Mouse (Mus musculus): ENCODE data around the gene Hist1h2bn. TPM values are rescaled to one million over a fixed set of nuclear protein-coding genes. Genes with fewer than 3 reads are reported as not detected.

Hist1h2bn gene
- total RNA-seq, 2 experiments from 2014 or later: 34.2 to 84.3 TPM

DNA sequence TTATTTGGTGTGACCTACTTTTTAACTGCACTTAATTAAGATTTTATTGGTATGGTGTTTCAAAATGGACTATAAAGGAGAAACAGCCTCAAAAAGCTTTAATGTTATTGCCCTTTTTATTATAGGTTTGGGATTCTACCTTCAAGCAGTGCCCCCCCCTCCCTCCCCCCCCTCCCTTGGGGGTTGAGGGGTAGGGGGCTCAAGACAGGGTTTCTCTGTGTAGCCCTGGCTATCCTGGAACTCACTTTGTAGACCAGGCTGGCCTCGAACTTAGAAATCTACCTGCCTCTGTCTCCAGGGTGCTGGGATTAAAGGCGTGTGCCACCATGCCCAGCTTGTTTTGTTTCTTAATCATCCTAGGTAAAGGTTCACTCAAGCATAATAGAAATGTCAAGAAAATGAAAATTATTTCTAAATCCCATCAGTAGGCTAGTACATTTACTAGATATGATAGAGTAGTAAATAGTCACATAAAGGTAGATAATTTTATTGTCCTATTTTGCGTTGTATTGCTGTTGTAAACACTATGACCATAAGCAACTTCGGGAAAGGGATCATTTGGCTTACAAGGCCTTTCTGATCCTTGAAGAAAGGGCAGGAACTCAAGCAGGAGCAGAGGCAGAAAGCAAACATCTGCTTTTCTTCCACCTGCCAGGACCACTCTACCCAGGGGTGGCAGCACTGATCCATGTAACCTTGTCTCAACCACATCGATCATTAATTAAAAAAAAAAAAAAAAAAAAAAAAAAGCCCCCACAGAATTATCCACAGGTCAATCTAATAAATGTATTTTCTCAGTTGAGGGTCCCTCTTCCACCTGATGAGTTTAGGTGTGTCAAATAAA, 30.7 kb upstream of the Hist1h2bn start:
- intact Hi-C loops (cut with DNase I): no loop called here
- DNase-seq: no peak

- DNase-seq: no peak
- intact Hi-C loops (cut with DNase I): no loop called here
These were observed 25.9 kb upstream of the Hist1h2bn start for GRCm38 (mm10) chr13:21727948-21728572.

GRCm38 (mm10) chr13:21729544-21729943, 24.4 kb upstream of the Hist1h2bn start:
- intact Hi-C loops (cut with DNase I): no loop called here

DNA sequence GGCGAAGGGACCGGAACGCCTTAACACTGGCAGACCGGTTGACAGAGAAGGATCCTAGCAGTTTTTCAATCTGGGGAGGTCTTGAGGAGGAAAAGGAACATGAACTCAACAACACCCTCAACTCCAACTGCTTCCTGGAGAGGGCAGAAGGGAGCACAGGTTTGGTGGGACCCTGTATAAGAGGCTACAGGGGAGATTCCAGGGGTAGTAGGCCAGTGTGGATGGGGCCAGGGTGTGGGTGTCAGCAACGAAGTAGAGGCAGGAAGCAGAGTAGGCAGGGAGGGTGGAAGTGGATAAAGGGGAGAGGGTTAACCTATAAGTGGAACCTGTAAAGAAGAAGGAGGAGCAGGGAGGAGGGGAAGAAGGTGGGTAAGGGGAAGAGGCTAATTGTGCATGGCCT, 20.5 kb upstream of the Hist1h2bn start:
- intact Hi-C loops (cut with DNase I): loop anchor here (5.0 kb wide), 1 partner anchor 1889 kb away; the partner anchor contains the start of genes Hist1h1e and Hist1h2be

More at GRCm38 (mm10) chr13:21729544-21729943, 24.4 kb upstream of the Hist1h2bn start:
- no peak for DNase-seq

DNA sequence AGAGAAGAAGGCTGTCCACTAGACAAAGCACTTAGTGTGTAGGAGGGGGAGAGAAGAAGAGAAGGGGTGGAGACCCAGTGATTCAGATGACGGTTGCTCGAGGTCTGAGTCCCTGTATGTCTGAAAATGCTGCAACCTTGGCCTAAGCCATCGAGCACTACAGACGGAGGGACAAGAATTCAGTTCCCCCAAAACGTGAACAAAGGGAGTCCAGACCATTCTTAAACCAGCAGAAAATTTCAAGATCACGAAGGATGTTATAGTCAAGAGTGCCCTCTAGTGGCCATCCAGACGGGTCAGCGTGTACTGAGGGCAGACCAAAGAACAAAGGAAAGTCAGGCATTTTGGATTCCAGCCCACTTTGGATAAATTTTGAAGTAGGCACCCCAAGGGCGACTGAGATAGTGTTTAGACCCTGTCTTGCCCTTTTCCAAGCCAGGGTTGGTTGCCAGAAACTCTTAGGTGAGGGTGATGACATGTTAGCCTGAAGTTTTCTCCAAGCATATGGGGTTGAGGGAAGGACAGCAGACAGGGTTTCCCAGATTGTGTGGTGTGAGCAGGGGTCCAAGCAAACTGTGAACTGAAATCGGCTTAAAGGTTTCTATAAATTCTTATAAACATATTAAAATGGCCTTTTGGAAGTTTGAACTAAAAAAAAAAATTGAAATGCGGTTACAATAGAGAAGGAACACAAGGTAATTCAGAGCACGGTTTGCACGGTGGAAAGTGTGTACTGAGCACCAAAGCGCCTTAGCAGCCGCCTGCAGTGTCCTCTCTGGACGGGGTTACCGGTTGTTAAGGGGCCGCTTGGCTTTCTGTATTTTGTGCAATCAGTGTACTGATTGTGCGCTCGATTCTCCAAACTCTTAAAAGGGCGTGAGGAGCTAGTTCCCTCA, 19.7 kb upstream of the Hist1h2bn start:
- intact Hi-C loops (cut with DNase I): loop anchor here (1.0 to 5.0 kb wide), 3 partner anchors 16 to 1888 kb away; partner anchors contain the start of genes Hist1h1e, Hist1h2be and Hist1h4k
- peak; percentile 67 to 88 for DNase-seq

More for the DNA sequence above, 20.5 kb upstream of the Hist1h2bn start:
- no peak for DNase-seq

DNA sequence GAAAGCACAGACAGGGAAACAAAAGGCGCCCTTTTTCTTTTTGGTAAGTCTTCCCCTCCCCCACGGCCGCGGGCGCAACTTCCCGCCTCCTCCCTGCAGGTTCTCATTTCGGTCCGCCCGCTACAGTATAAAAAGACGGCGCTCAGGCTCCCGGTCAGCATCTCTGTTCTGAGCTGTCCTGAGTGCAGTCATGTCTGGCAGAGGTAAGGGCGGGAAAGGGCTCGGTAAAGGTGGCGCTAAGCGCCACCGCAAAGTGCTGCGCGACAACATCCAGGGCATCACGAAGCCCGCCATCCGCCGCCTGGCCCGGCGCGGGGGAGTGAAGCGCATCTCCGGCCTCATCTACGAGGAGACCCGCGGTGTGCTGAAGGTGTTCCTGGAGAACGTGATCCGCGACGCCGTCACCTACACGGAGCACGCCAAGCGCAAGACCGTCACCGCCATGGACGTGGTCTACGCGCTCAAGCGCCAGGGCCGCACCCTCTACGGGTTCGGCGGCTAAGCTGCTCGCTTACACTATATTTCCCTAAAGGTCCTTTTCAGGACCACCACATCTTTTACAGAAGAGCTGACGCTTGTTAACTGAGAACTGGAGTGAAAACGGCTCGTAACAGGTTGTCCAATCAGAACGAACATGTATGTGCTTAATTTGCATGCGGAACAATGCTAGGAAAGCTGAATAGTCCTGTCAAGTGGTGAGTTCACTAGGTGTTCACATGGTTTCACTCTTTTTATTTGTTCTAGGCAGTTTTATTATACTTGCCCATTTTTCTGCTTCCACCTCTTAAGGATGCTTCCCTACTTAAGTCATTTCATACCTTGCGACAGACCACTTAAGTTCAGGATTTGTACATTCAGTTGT, 18.8 kb upstream of the Hist1h2bn start, which contains the start of gene Hist1h4j:
Gene Hist1h4j (plus strand): TSS at position 159 of the 862 bp plus-strand sequence.
- intact Hi-C loops (cut with DNase I): loop anchor here (1.0 to 5.0 kb wide), 3 partner anchors 15 to 1887 kb away; partner anchors contain the start of genes Hist1h1e, Hist1h2be and Hist1h4k
- DNase-seq: peak; percentile 66 to 76

DNA sequence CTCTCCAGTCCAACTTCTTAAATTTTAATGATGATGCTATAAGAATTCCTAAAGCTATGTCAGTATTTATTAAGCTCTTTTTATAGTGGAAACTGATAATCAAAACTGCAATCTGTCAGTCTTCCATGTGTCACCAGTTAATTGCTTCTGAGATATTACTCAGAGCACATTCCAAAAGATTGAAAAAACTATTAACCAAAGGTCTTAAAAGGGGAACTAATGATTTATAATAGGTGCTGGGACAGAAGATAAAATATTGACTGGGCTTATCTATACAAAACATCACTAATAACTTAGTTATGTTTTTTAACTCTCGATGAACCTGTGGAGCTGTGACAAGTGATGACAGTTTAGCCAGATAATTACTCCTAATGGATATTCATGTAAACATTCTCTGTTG, 8.9 kb upstream of the Hist1h2bn start:
- DNase-seq: no peak
- intact Hi-C loops (cut with DNase I): no loop called here

DNA sequence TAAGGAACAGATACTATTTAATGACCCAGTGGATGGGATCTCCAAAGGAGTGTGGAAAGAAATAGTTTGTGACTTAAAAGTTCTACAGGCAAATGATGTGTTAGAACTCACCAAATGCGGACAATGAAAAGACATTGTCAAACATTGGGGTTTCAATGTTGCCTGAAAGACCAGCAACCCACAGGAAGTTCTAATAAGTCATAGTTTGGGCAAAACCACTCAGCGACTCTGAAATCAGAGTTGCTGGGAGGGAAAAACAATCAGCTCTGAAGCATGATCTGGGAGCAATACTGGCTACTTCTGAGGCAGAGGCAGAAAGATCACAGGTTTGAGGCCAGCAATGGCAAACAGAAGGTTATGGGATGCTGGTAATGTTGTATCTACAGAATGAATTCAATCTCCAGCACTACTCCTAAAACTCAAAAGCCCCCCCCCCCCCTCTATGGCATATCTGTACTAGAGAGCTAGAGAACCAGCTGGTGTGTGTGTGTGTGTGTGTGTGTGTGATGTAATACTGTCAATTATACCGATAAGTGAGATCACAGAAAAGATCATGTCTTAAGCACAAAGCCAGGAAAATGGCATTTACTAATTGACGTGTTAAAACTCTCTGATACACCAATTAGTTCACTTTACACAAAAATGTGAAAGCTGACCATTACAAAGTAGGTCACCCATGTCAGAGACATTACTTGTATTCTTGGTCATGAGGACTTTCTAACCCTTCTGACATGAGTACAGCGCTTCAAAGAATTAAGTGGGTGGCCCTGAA, 4.3 kb upstream of the Hist1h2bn start:
- intact Hi-C loops (cut with DNase I): loop anchor here (1.0 to 10.0 kb wide), 2 partner anchors 15 to 1835 kb away; partner anchors contain the start of gene Hist1h4d
- no peak for DNase-seq

GRCm38 (mm10) chr13:21750159-21751017, 3.5 kb upstream of the Hist1h2bn start, which contains the start of gene Hist1h4k:
Gene Hist1h4k (minus strand): TSS chr13:21750505.
- intact Hi-C loops (cut with DNase I): loop anchor here (1.0 to 10.0 kb wide), 2 partner anchors 16 to 1834 kb away; partner anchors contain the start of gene Hist1h4d
- peak; percentile 88 to 93 for DNase-seq

DNA sequence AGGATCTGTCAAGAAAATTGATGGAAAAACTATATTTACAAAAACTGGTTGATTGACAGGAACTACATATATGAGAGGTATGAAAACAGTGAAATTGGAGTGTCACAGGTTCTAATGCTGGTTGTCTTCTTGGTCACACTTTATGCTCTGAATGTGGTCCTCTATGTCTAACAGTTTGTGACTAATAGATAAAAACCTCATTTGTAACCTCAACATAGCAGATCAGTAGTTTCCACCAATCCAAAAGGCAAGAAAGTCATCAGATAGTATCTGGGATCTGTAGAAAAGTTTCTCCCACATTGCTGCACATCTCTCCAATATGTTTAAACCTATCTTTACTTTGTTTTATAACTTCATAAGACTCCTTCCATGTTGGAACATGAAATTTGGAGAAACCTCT, 2.5 kb upstream of the Hist1h2bn start:
- no peak for DNase-seq
- intact Hi-C loops (cut with DNase I): loop anchor here (10.0 kb wide), 1 partner anchor 1833 kb away; the partner anchor contains the start of gene Hist1h4d

- DNase-seq: no peak
- intact Hi-C loops (cut with DNase I): loop anchor here (2.0 to 10.0 kb wide), 2 partner anchors 27 to 1833 kb away; partner anchors contain the start of gene Hist1h4d
These were observed 2.1 kb upstream of the Hist1h2bn start for GRCm38 (mm10) chr13:21751827-21752226.

- no peak for DNase-seq
- intact Hi-C loops (cut with DNase I): loop anchor here (2.0 to 10.0 kb wide), 2 partner anchors 26 to 1832 kb away; partner anchors contain the start of gene Hist1h4d
These were observed 1.6 kb upstream of the Hist1h2bn start for GRCm38 (mm10) chr13:21752356-21752755.

DNA sequence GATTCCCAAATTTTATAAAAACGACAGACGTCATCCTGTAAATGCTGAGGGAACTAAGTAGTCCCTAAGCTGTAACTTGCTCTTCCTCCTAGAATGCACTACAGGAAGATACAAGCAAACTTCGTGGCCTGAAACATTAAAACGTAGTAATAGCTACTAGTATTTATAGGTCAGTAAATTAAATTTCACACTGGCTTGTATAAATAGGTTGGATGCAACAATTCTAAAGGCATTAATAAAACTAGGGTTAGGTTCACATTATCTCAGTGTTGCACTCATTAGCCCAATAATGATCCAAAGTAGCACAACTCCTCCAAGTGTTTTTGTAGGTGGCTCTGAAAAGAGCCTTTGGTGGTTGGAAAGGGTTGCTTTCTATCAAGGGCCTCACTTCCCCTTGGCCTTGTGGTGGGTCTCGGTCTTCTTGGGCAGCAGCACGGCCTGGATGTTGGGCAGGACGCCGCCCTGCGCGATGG, 836 bp upstream of the Hist1h2bn start:
- DNase-seq: no peak
- intact Hi-C loops (cut with DNase I): loop anchor here (2.0 to 10.0 kb wide), 2 partner anchors 26 to 1832 kb away; partner anchors contain the start of gene Hist1h4d

DNA sequence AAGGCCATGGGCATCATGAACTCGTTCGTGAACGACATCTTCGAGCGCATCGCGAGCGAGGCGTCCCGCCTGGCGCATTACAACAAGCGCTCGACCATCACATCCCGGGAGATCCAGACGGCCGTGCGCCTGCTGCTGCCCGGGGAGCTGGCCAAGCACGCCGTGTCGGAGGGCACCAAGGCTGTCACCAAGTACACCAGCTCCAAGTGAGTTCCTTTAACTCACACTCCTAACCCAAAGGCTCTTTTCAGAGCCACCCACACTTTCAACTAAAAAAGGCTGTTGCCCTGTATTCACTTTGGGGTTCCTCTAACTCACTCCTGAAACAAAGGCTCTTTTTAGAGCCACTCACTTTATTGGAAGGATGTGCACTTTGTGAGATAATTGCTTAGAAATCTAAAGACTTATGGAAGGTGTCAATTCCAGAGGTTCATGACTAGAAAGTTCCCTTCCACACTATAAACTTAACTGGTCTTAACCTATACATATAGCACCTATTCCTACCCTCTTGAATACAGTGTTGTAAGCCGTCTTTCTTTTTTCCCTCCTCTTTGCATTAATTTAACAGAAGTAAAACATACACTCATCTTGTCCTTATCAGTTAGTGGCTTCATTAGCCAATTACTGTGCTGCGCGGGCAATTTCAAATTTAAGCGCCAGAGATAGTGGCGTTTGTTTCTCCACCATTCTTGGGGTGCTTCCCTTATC, 525 bp downstream of the Hist1h2bn start:
- DNase-seq: peak in 1 of 2 experiments; percentile 37
- intact Hi-C loops (cut with DNase I): loop anchor here (10.0 kb wide), 1 partner anchor 1830 kb away; the partner anchor contains the start of gene Hist1h4d

GRCm38 (mm10) chr13:21755707-21756106, 1.8 kb downstream of the Hist1h2bn start:
- no peak for DNase-seq
- intact Hi-C loops (cut with DNase I): loop anchor here (10.0 kb wide), 1 partner anchor 1829 kb away; the partner anchor contains the start of gene Hist1h4d
